Mouse (Mus musculus): Measurements from ENCODE around the gene Cox17.

The Cox17 gene

GRCm38 (mm10) chr16:38399076-38399475 is 52.3 kb downstream of the Cox17 start:
- DNase-seq, result no peak

- DNase-seq, result peak; percentile 47 to 64
Measured at GRCm38 (mm10) chr16:38399531-38400231, 52.9 kb downstream of the Cox17 start.

- no peak for DNase-seq
Measured at GRCm38 (mm10) chr16:38400311-38400960, 53.6 kb downstream of the Cox17 start.

- no peak for DNase-seq
Measured at GRCm38 (mm10) chr16:38401468-38401867, 54.7 kb downstream of the Cox17 start.
